Mouse (Mus musculus) left cerebral cortex, adult 2 months (tissue): ENCODE measurements at regions not wholly inside any gene's neighbourhood (a gene's known extent, or its start where the extent isn't known, plus 50 kb on each side); places are given as distances from the start of the nearest gene placed in this dataset.
A peak's percentile ranks its signal among the peaks of the same experiment; 100 is the strongest.

Source experiments
- DNase-seq, 2 experiments: peaks; one replicate each; pipeline ENCODE4 v3.0.0; 2021 to 2022; ENCODE audit warnings: low spot score in 2 of 2, mixed read lengths in 1 of 2; ENCODE audit errors: extremely low spot score in 1 of 2
- H3K27ac ChIP-seq: fragments of 200-600 bp; 2 replicates; pipeline ENCODE4 v1.8.1; 2022
- H3K4me3 ChIP-seq: fragments of 200-600 bp; 2 replicates; pipeline ENCODE4 v1.8.1; 2022
- CTCF ChIP-seq: fragments of 200-600 bp; IDR thresholded peaks from 2 replicates; pipeline ENCODE4 v1.8.1; 2022; ENCODE audit warnings: antibody characterized with exemption, mild to moderate bottlenecking, moderate library complexity
- intact Hi-C: fragments of 180-260 bp; cut with DNase I; formaldehyde crosslinking; loops from one replicate; pipeline ENCODE4 v1.15.1; 2025

DNA sequence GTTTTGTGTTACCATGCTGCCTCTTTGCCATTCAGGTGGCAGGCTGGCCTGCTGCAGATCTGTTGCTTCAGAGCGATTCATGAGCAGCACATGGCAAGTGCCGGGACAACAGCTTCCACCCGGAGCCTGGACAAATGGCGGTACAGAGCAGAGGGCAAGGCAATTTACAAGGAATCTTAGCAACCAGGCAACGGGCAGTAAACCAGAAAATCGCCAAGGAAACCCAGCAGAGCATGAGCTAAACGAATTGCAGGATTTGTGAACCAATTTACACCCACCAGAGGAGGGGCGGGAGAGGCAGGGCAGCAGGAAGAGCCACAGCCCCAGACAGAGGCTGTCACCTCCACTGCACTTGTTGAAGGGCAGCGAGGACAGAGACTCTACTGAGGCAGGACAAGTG lies 60.5 kb upstream of the Loxl4 start:
- no peak for TF ChIP-seq CTCF
- no peak overlapping the region for H3K27ac ChIP-seq
- intact Hi-C loops, result no loop called here
- peak; percentile 48 to 61 for DNase-seq
- H3K4me3 ChIP-seq, result no peak overlapping the region

DNA sequence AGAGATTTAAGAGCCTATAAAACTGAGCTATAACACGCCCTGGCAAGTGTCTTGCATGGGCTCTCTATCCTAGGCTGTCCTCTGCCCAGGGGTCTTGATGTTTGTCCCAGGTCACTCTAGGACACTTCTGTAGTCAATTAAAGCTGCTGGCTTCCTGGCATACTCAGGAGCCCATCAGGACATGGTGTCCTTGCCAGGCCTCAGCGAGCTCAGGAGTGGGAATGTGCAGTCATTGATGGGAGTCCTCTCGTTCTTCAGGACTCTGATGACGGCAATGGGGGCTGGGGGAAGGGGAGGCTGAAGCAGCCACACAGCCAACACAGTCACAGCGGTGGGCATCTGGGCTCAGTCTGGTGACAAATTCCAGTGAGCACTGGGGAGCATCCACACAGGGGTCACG lies 57.3 kb upstream of the Loxl4 start:
- intact Hi-C loops, result no loop called here

DNA sequence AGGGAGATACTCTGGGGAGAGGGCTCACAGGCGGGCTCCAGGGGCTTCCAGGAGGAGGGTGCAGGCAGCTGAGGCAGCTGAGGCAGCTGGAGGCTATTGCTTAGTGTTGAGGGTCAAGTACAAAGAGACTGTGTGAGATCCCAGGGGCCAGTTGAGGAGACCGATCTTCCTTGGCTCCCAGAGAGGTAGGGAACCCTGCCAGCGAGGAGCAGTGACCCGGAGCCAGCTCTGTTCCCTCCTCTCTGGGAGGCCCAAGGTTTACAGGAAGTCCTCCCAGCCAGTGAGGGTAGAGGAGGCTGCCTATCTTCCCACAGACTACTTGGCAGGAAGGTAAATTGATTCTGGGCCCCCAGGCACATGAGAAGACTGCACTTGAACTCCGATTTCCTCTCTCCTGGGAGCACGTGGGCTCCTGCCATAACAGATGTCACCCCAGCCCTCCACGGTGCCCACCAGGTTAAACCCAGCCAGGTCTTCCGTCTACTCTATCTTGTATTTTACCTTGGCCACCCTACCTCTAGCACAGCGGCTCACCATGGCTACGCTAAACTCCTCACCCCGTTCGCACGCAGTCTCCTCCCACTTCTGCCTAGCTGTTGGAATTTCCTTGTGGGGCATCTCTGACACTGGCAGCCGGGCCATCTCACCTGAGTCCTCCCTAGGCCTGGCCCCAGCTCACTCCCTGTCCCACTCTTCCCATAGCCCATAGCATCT lies 55.9 kb upstream of the Loxl4 start:
- Histone ChIP-seq H3K27ac (no peak overlapping the region), H3K4me3 (no peak overlapping the region)
- TF ChIP-seq CTCF, result no peak
- intact Hi-C loops, result no loop called here
- DNase-seq, result no peak

More for the DNA sequence above, 57.3 kb upstream of the Loxl4 start:
- H3K4me3 ChIP-seq, result no peak overlapping the region
- no peak for TF ChIP-seq CTCF
- no peak overlapping the region for H3K27ac ChIP-seq
- no peak for DNase-seq

DNA sequence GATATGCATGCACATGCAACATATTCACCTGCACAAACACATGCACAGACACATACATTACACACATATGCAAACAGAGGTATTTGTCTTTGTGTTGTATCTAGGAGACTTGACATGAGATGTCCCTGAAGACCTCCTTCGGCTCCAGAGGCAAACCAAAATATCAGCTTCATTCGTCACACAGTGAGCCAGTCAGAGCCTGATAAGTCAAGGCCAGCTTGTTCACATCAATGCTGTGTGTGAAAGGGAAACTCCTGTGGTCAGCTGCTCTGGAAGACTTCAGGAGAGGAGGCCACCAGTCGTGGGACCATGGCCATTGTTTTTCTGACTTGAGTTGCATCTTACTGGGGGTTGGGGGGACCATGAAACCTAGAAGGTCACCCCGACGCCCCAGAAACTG lies 54.3 kb upstream of the Loxl4 start:
- intact Hi-C loops, result no loop called here
- Histone ChIP-seq H3K4me3 (no peak overlapping the region), H3K27ac (no peak overlapping the region)
- no peak for DNase-seq
- TF ChIP-seq CTCF, result no peak
